In genomic region chr2:166552657-166553056, GRCm38 (mm10) we compare ENCODE assay signal across 18 mouse cellular contexts.
DNase-seq lines count a peak whose midpoint lies in the region; ATAC-seq lines count a peak whose summit lies in the region.
"Had no signal": no experiment of that assay in that cellular context is flagged by ENCODE, and none has a peak within 500 bp of the region (broad histone marks: within the 10 kb centered on the region; RNA-seq: fewer than 3 reads in every experiment).

No protein-coding gene starts in this region.

- no peaks in the 10 kb centered on the region for H3K36me3 ChIP-seq in heart, embryonic 13.5 days
- no peaks in the 10 kb centered on the region for H3K36me3 ChIP-seq in midbrain, embryonic 13.5 days
- no peaks in the 10 kb centered on the region for H3K36me3 ChIP-seq in midbrain, embryonic 11.5 days (ENCODE audit: control insufficient read depth, insufficient read depth, low read length)
- H3K36me3 ChIP-seq: forebrain, embryonic 15.5 days; heart, embryonic 12.5 days had no signal

- intact Hi-C loops in left cerebral cortex, postnatal 36 days (cut with DNase I) = no loop called here

- H3K27ac ChIP-seq in heart, embryonic 13.5 days (replicated peaks) = no peak overlapping the region
- peak overlapping the region; percentile 73 for H3K27ac ChIP-seq in midbrain, embryonic 13.5 days
- no peak overlapping the region for H3K27ac ChIP-seq in midbrain, embryonic 11.5 days (ENCODE audit: low read depth, low read length)

- H3K9ac ChIP-seq in heart, embryonic 13.5 days = peak overlapping the region; percentile 53
- no peak overlapping the region for H3K9ac ChIP-seq in midbrain, embryonic 13.5 days (replicated peaks)
- no peak overlapping the region; the same call in 1 of the 2 replicates for H3K9ac ChIP-seq in midbrain, embryonic 11.5 days (ENCODE audit: low read length)
- H3K9ac ChIP-seq: forebrain, embryonic 15.5 days; heart, embryonic 12.5 days; liver, postnatal 0 days had no signal

- peaks cover 26% of the 10 kb centered on the region for H3K4me1 ChIP-seq in heart, embryonic 13.5 days
- H3K4me1 ChIP-seq in midbrain, embryonic 13.5 days (replicated peaks) = peaks cover 45% of the 10 kb centered on the region
- peaks cover 18% of the 10 kb centered on the region for H3K4me1 ChIP-seq in midbrain, embryonic 11.5 days (ENCODE audit: control insufficient read depth, insufficient read depth, low read length)

- no peak for DNase-seq in heart, adult 11 months
- no peak for DNase-seq in midbrain, embryonic 11.5 days (ENCODE audit: low spot score, missing footprints)
- peak; percentile 68 for DNase-seq in ZHBTc4 (ENCODE audit: low read depth, low spot score)
- peak; percentile 5 for DNase-seq in naive thymus-derived CD4-positive, alpha-beta T cell, adult 2 months (ENCODE audit: low read depth)
- no peak for DNase-seq in left cerebral cortex, postnatal 36 days (ENCODE audit: low spot score in 2 of 2)
- DNase-seq: B cell, adult 2 months; cerebellum, adult 18-20 months; cerebellum, postnatal 36 days; kidney, adult 11 months; liver, postnatal 0 days; thymus, postnatal 4 days had no signal

- no peak overlapping the region for H3K4me2 ChIP-seq in heart, embryonic 13.5 days
- no peak overlapping the region for H3K4me2 ChIP-seq in midbrain, embryonic 13.5 days (replicated peaks)
- H3K4me2 ChIP-seq in midbrain, embryonic 11.5 days = no peak overlapping the region
- H3K4me2 ChIP-seq: forebrain, embryonic 15.5 days had no signal

- no peaks in the 10 kb centered on the region for H3K9me3 ChIP-seq in heart, embryonic 13.5 days
- no peaks in the 10 kb centered on the region for H3K9me3 ChIP-seq in midbrain, embryonic 13.5 days
- no peaks in the 10 kb centered on the region for H3K9me3 ChIP-seq in midbrain, embryonic 11.5 days (ENCODE audit: control insufficient read depth, low read length)
- H3K9me3 ChIP-seq: forebrain, embryonic 15.5 days; heart, embryonic 12.5 days had no signal

- WGBS in heart, embryonic 13.5 days = 70% methylated on average over 6 of the region's 6 CpGs
- WGBS in midbrain, embryonic 13.5 days = 23% methylated on average over 6 of the region's 6 CpGs
- 23% methylated on average over 6 of the region's 6 CpGs for WGBS in midbrain, embryonic 11.5 days

- no peaks in the 10 kb centered on the region for H3K27me3 ChIP-seq in heart, embryonic 13.5 days (replicated peaks)
- peaks cover 14% of the 10 kb centered on the region; the same call in 1 of the 2 replicates for H3K27me3 ChIP-seq in midbrain, embryonic 13.5 days
- no peaks in the 10 kb centered on the region; the same call in 1 of the 2 replicates for H3K27me3 ChIP-seq in midbrain, embryonic 11.5 days (ENCODE audit: control insufficient read depth, insufficient read depth, low read length)
- H3K27me3 ChIP-seq: heart, embryonic 12.5 days had no signal

- no peak for ATAC-seq in heart, embryonic 13.5 days (ENCODE audit: extremely low read depth, insufficient number of reproducible peaks, low FRiP score, low TSS enrichment)
- ATAC-seq in midbrain, embryonic 13.5 days = no peak
- ATAC-seq in midbrain, embryonic 11.5 days (ENCODE audit: low FRiP score) = no peak
- ATAC-seq in activated CD4-positive, CD25-positive, alpha-beta regulatory T cell, adult 4 months = no peak
- ATAC-seq: forebrain, embryonic 15.5 days had no signal

- no peak overlapping the region for H3K4me3 ChIP-seq in heart, embryonic 13.5 days
- H3K4me3 ChIP-seq in midbrain, embryonic 13.5 days (replicated peaks) = no peak overlapping the region
- no peak overlapping the region for H3K4me3 ChIP-seq in midbrain, embryonic 11.5 days (ENCODE audit: low read depth, low read length)
- H3K4me3 ChIP-seq: forebrain, embryonic 15.5 days; heart, embryonic 12.5 days; megakaryocyte, embryonic 14.5 days; myocyte had no signal

Comparison
In these comparisons a context has a peak if more than half of its experiments do, and no peak if none do; other contexts are left out.
1. DNase-seq: peak in ZHBTc4 (single experiment) and naive thymus-derived CD4-positive, alpha-beta T cell, adult 2 months (single experiment); none in heart, adult 11 months (single experiment), midbrain, embryonic 11.5 days (single experiment) and left cerebral cortex, postnatal 36 days (0 of 2).